Mouse (Mus musculus) heart, postnatal 0 days (tissue): Measurements from ENCODE around the gene Adcyap1. TPM values are rescaled to one million over a fixed set of nuclear protein-coding genes. Genes with fewer than 3 reads are reported as not detected.

Source experiments
- ATAC-seq: fragments of 200-750 bp; cut with Nextera tagmentation; 2 replicates; pipeline ENCODE4 v1.8.0; 2017; ENCODE audit warnings: low read depth, moderate number of reproducible peaks, moderate library complexity; ENCODE audit not compliant: insufficient read depth
- DNase-seq: peaks from one replicate; pipeline ENCODE4 v3.0.0-alpha.2; 2016; ENCODE audit warnings: low spot score
- H3K27ac ChIP-seq: fragments of 300-500 bp; sonication (generic); 2 replicates; pipeline ENCODE4 v1.5.1; 2014; ENCODE audit warnings: low read depth, mild to moderate bottlenecking
- H3K27me3 ChIP-seq: fragments of 300-500 bp; sonication (generic); 2 replicates; pipeline ENCODE4 v1.6.1; 2014; ENCODE audit warnings: low read length, mixed read lengths; ENCODE audit not compliant: control insufficient read depth, insufficient read depth
- H3K36me3 ChIP-seq: fragments of 300-500 bp; sonication (generic); replicated peaks from 2 replicates; pipeline ENCODE4 v1.6.1; 2014; ENCODE audit warnings: low read length, mixed read lengths; ENCODE audit not compliant: control insufficient read depth, insufficient read depth
- H3K4me1 ChIP-seq: fragments of 300-500 bp; sonication (generic); 2 replicates; pipeline ENCODE4 v1.6.1; 2014; ENCODE audit warnings: antibody characterized with exemption; ENCODE audit not compliant: control insufficient read depth, insufficient read depth
- H3K4me2 ChIP-seq: fragments of 300-500 bp; sonication (generic); 2 replicates; pipeline ENCODE4 v1.6.1; 2014; ENCODE audit warnings: low read depth, mild to moderate bottlenecking, low read length, moderate library complexity
- H3K4me3 ChIP-seq: fragments of 300-500 bp; sonication (generic); 2 replicates; pipeline ENCODE4 v1.5.1; 2014; ENCODE audit warnings: low read depth, low read length
- H3K9ac ChIP-seq: fragments of 300-500 bp; sonication (generic); replicated peaks from 2 replicates; pipeline ENCODE4 v1.6.1; 2014; ENCODE audit warnings: low read depth, low read length, mixed read lengths
- H3K9me3 ChIP-seq: fragments of 300-500 bp; sonication (generic); replicated peaks from 2 replicates; pipeline ENCODE4 v1.6.1; 2016; ENCODE audit warnings: low read length; ENCODE audit not compliant: control insufficient read depth
- CTCF ChIP-seq: IDR thresholded peaks from 2 replicates; pipeline ENCODE4 v1.5.1; 2016; ENCODE audit warnings: antibody characterized with exemption, control low read depth, low read depth
- EP300 ChIP-seq: IDR thresholded peaks from 2 replicates; pipeline ENCODE4 v1.6.1; 2016; ENCODE audit warnings: antibody characterized with exemption, low read depth
- WGBS: fragments of 180-500 bp; shearing (Covaris S2); extraction: QIAGEN DNeasy Blood & Tissue Kit; methylation state at CpG from one replicate; pipeline ENCODE4 v1.1.7; 2014; 5-methylcytosine and 5-hydroxymethylcytosine counted together
- polyA plus RNA-seq: library from polyadenylated mRNA; unstranded; fragments of >200 nt; fragmentation: Nextera tagmentation; extraction: Ambion mirVana; gene quantifications from 2 replicates; pipeline ENCODE4 v1.2.1, GENCODE M21; 2015
- total RNA-seq: library from RNA; depleted of rRNA; stranded (reverse); fragments of >200 nt; gene quantifications from 2 replicates; pipeline ENCODE4 v1.2.3, GENCODE M21; 2014; ENCODE audit warnings: low replicate concordance

Gene Adcyap1
- total and polyA plus RNA-seq, 2 experiments from 2014 or later: not detected

DNA sequence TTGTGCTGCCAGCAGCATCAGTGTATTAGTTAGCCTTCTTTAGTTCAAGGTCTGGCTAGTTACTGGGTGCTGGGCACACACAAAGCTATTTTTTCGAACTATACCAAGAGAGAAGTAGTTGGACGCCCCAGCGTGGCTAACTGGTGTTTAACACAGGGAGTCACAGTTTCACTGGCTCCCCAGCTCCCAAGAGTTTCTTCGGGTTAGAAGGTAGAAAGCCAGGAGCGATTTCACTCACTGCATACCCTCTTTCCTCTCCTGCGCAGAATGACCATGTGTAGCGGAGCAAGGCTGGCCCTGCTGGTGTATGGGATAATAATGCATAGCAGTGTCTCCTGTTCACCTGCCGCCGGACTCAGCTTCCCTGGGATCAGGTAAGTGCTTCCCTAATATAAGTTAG, 930 bp downstream of the Adcyap1 start:
- Histone ChIP-seq H3K9me3 (no peaks in the 10 kb centered on the region), H3K36me3 (no peaks in the 10 kb centered on the region), H3K4me3 (no peak overlapping the region), H3K4me1 (peaks cover 9% of the 10 kb centered on the region; the same call in 1 of the 2 replicates), H3K9ac (no peak overlapping the region), H3K27ac (no peak overlapping the region), H3K27me3 (peaks cover 62% of the 10 kb centered on the region), H3K4me2 (no peak overlapping the region)
- TF ChIP-seq EP300 (no peak), CTCF (no peak)
- 5% methylated on average over 9 of the region's 9 CpGs for WGBS
- DNase-seq (no peak), ATAC-seq (no peak)

DNA sequence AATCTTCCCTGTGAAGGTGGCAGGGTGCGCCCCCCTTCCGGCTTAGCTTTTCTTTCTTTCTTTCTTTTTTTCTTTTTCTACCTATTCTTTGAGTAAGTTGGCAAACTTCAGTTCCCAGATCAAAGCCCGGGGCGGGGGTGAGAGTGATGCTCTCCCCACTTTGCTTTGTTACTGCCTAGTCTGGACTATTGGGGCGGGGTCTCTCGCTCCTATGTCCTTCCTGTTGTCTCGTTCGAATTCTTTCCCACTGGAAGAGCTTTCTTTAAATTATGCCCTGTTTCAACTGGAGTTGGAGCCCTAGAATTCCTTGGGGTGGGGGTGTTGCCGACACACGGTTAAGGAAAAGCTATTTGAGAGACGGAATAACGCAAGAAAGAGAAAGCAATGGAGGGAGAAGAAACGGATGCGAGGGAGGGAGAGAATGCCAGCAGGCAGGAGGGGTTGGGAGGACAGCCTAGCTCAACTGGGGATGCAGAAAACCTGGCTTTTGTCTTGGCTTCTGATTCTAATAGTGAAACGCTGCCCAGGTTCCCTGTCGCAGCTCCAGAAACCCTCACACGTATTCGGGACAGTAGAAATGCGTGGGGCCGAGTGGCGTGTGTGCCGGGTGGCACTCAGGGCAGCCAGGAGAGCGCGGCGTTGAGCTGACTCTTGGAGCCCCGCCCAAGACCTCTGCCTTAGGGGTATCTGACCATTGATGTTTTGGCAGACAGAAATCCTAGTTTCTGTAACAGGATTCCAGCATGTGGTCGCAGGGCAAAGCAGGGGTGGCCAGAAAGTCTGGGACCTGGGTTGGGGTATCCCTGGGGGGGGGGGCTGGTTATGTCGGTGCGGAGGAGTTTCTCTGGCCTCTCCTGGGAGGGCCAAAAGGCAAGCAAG, 1.8 kb downstream of the Adcyap1 start:
- TF ChIP-seq EP300 (no peak), CTCF (no peak)
- DNase-seq (no peak), ATAC-seq (no peak)
- Histone ChIP-seq H3K27me3 (peaks cover 66% of the 10 kb centered on the region), H3K9me3 (no peaks in the 10 kb centered on the region), H3K4me2 (no peak overlapping the region), H3K4me1 (peaks cover 9% of the 10 kb centered on the region; the same call in 1 of the 2 replicates), H3K9ac (no peak overlapping the region), H3K36me3 (no peaks in the 10 kb centered on the region), H3K4me3 (0 out of 2 replicates have a peak overlapping the region, but pooled peaks have one; percentile 4), H3K27ac (no peak overlapping the region)
- 1% methylated on average over 29 of the region's 29 CpGs for WGBS

DNA sequence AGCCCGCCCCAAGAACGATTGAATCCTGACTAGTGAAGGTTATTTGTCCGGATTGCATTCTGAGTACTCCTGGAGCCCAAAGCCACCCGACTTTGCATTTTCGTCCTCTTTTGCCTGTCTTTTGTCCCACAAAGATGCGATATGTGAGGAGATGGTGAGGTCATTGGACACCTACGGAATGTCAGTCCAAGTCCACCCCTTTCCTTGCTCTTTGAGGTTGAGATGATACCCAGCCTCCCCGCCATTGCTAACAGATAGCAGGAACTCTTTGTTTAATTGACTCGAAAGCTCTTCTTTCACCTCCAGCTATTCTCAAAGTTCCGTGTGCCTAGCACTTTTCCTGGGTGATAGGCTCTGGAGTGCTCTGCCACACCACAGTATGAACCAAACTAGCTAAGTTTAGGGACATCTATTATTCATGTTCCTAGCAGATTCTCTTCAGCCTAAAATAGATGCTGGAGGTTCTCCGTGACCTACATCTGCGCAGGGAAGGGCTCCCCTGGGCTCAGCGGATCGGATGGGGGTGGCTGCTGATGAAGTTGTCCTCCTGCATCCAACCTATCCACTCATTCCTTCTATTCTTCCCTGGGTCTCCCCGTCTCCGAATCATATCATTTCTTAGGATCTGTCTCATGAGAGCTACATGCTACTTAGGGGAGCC, 2.6 kb downstream of the Adcyap1 start:
- 3% methylated on average over 16 of the region's 16 CpGs for WGBS

DNA sequence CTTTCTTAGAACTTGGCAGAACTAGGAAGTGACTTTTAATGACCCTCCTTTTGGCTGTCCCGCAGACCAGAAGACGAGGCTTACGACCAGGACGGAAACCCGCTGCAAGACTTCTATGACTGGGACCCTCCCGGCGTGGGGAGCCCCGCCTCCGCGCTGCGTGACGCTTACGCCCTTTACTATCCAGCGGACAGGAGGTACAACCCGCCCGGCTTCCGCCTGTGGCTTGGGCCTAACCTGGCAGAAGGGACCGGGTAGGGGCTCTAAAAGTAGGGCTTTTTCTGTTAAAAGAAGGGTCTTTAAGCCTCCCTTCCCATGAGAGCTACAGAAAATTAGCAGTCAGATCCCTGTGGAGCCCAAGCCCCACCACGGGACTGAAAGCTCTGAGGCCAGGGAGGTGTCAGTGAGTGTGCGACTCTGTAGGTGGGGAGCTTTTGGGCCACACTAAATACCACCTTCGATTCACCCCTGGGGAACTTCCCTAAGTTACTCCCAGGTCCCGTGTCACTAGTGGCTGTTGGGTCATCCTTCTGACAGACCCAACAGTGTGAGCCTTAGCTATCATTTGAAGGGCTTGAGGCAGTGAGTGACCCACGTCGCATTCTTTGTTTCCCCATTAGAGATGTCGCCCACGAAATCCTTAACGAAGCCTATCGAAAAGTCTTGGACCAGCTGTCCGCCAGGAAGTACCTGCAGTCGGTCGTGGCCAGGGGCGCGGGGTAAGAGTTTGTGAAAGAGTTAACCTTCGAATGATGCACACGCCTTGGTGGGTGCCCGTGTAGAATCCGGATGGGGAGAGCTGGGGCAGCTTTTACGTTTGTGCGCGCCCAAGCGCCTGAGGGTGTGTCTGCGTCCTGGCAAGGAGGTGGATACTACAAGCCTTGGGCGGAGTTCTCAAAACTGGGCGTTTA, 3.6 kb downstream of the Adcyap1 start:
- Histone ChIP-seq H3K27ac (no peak overlapping the region), H3K4me3 (peak overlapping the region; percentile 35), H3K36me3 (no peaks in the 10 kb centered on the region), H3K27me3 (peaks cover 66% of the 10 kb centered on the region), H3K9me3 (no peaks in the 10 kb centered on the region), H3K9ac (no peak overlapping the region), H3K4me2 (peak overlapping the region; percentile 56), H3K4me1 (peaks cover 9% of the 10 kb centered on the region; the same call in 1 of the 2 replicates)
- TF ChIP-seq EP300: no peak
- no peak for TF ChIP-seq CTCF
- DNase-seq: no peak
- WGBS: under 1% methylated on average over 44 of the region's 44 CpGs
- ATAC-seq: no peak; the same call in 1 of the 2 replicates

More for the DNA sequence above, 2.6 kb downstream of the Adcyap1 start:
- no peaks in the 10 kb centered on the region for H3K36me3 ChIP-seq
- ATAC-seq (no peak), DNase-seq (no peak)
- H3K4me2 ChIP-seq: no peak overlapping the region
- H3K4me3 ChIP-seq: no peak overlapping the region
- H3K27ac ChIP-seq: no peak overlapping the region
- peaks cover 9% of the 10 kb centered on the region; the same call in 1 of the 2 replicates for H3K4me1 ChIP-seq
- no peaks in the 10 kb centered on the region for H3K9me3 ChIP-seq
- TF ChIP-seq EP300 (no peak), CTCF (no peak)
- H3K9ac ChIP-seq: no peak overlapping the region
- H3K27me3 ChIP-seq: peaks cover 66% of the 10 kb centered on the region
